Mouse (Mus musculus) testis, postnatal 14 days (tissue): ENCODE measurements at regions not wholly inside any gene's neighbourhood (a gene's known extent, or its start where the extent isn't known, plus 50 kb on each side); places are given as distances from the start of the nearest gene placed in this dataset.

Experiments used
- DNase-seq: peaks from one replicate; pipeline ENCODE4 v3.0.0; 2021; ENCODE audit warnings: low spot score

DNA sequence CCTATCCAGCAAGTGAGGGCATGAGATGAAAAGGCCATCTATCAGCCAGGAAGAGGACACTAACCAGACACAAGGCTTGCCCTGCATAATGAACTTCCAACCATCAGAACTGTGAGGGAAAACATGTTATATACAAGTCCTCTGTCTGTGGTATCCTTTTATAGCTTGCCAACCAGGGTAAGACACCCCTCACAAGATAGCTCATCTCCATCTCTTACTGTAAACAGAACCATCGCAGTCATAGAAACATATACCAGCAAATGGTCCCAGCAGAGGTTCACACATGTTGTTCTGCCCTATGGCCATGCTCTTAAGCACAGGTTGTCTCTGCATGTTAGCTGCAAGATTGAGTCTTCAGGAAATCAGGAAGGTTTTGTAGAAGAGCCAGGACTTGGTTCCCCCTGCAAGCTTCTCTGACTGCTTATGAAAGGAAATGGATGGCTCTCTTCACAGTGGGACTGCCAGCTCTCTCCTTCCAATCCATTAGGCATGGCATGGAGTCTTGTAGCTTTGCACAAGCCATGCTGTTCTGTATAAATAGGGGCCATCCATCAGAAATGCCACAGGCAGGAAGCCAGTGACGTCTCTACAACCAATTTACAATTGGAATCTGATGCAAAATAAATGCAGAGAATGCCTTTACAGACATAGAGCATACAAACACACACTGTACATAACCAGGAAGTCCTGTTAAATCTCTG is 1514.0 kb upstream of the Lrrc6 start:
- no peak for DNase-seq

DNA sequence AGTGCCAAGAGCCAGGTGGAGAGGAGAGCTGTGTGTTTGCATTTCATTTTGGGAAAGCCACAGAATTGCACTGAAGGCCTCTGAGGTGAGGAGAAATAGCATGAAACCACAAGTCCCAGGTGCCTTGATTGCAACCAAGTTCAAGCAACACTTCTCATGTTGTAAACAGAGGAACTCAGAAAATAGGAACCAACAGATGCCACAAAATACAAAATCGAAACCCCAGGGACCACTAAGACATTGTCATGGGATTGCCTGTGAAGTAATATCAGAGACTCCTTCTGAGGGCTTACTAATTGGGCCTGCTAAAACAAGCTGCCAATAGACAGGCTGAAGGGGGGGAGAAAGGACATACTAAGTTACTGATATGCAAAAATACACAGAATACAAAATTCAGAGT is 1510.5 kb upstream of the Lrrc6 start:
- DNase-seq = no peak

DNA sequence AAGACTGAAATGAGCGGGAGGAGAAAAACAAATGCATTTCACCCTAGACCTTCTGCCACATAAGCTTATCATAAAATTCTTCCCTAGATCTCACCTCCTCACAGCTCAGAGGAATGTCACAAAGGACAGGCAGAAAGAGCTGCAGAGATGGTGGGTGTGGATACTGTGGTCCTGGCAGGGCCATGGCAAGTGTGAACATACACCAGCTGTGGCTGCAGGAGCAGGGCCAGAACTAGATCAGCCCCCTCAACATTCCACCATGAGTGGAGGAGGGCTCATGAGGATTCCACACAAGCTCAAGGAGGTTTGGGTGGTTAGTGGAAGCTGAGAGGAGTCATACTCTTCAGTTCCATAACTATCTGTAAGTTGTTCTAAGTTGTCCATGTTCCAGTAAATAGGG is 1509.5 kb upstream of the Lrrc6 start:
- DNase-seq = no peak

DNA sequence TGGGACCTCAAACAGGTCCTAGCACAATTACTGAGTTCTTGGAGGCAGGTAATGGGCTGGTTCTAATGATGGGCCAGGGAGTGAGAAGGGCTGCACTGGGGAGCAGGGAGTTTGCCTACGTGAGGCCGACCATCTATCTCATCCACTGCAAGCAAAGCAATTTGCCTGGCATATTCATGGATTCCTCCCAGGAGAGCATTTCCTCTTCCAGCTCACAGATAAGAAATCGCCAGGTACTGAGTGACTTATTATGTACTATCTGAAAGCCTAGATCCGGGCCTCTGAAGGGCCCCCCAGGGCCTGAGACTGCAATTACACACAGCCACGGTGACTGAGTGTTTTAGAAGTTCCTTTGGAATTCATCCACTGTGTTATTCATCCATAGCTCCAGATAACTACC is 1504.1 kb upstream of the Lrrc6 start:
- no peak for DNase-seq

DNA sequence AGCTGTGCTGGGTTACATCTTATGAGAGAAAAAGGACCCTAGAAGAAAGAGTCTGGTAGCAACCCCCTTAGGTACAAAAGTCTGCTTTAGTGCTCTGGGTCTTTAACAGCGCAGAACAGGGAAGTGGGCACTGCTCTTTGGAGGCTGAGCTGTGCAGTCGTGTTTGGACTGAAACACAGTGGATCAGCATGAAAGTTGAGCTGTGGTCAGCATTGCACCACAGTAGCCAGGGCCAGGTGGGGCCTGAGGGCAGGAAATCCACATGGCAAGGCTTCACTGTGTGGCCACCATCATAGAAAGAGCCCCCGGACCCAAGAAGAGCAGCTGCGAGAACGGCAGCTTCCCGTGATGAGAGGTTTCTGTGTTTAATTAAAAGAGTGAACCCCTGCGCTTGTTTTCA is 1495.8 kb upstream of the Lrrc6 start:
- DNase-seq = no peak

DNA sequence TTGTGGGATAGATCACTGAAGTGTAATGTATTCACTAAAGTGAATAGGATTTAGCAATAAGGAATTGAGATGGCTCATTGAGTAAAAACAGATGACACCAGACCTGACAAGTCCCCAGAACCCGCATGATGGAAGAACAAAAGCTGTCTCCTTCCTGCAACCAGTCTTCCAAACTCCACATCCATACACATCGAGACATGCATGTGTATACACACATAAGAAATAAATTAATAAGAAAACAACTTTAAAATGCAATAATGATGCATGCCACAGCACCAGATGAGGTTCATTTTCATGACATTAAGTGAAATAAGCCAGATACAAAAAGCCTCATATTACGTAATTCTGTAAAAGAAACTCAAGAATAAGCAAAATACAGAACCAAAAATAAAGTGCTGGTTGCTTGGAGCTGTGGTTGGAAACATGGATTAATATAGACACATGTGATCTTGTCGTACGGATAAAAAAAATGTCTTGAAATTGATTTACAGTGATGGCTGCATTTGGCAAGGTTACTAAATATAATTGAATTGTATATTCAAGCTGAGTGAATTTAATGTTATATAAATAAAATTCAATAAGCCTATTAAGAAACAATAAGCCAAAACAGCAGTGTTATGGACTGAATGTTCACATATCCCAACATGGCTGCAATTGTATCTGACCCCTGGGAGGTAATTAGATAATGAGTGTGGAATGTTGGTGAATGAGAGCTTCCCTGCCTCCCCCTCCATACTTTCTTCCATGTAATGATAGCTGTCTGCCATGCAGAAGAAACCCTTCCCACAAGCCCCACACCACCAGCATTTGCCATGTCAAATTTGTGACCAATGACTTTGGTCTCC is 1488.9 kb upstream of the Lrrc6 start:
- no peak for DNase-seq

DNA sequence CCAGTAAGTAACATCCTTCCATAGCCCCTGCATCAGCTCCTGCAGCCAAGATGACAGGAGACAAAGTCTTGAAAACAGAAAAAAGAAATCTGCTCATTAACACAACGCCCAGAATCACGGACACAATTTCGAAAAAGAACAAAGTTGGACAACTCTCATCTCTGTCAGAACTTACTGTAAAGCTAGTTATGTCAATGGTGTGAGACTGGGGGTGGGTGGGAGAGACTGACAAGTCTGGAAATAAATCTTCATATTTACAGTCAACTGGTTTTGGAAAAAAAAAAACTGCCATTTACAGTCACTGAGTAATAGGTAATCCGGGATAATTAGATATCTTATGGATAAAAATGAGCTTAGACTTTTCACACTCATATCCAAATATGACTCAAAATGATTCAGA is 1487.2 kb upstream of the Lrrc6 start:
- no peak for DNase-seq

DNA sequence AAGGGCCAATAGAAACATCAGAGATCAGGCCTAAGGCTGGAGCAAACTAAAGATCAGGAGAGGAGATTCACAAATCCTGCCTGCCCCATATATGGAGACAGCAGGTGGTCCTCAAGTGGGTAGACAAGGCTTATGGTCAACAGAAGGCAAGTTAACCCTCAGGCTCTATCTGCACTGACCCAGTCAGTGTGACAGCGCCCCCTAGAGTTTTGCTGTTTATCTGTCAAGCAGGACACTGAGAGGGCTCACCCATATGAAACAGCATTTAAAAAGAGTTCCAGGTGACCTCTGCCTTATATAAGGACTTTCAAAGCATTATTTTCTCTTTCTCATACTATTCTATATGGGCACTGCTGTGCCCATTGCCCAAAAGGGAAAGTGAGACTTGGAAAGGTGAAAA is 1482.5 kb upstream of the Lrrc6 start:
- no peak for DNase-seq

DNA sequence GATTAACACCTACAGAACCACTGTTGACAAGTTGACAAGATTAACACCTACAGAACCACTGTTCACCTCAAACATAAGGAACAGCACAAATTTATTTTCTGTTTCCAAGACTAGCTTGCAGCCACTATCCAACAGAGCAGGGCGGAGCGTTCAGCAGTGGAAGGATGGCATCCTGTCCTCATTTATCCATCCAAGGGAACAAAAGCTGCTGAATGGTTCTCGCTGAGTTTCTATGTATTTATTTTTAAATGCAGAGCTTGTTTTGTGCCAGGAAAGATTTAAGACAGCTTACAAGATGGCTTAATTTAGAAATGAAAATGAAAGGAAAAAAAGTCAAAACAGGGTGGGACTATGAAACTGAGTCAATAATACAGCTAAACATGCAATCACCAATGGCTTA is 1481.2 kb upstream of the Lrrc6 start:
- no peak for DNase-seq

DNA sequence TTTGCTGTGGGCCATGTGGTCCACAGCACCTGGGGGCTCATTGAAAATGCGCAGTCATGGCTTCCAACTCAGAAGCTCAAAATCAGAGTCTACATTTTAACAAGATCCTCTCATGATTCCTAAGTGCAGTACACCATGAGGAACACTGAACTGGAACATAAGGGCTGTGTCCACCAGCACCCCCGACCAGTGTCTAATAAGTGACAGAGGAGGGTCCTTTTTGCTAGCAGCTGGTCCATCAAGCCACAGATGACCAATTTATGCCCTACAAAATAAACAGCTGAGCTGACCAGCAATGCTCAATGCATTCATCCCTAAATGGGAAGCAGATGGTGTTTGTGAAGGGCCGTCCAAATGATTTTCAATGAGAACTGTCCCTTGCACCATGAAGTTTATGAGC is 1478.7 kb upstream of the Lrrc6 start:
- no peak for DNase-seq

DNA sequence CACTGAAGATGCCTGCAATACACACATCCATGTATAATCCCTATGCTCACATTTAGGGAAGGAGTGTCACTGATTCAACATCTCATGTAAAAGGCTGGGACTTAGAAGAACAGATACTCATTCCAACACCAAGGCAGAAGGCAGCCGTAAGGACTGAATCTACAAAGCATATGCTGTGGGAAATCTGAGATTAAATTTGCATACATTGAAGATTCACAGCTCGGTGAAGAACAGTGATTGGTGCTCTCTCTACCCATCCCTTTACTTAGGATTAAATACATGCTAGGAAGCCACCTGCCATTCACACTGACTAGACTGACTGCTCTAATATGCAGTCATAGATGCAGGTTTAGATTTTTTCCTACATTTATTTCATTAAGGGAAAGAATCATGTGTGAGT is 1476.5 kb upstream of the Lrrc6 start:
- DNase-seq = no peak

DNA sequence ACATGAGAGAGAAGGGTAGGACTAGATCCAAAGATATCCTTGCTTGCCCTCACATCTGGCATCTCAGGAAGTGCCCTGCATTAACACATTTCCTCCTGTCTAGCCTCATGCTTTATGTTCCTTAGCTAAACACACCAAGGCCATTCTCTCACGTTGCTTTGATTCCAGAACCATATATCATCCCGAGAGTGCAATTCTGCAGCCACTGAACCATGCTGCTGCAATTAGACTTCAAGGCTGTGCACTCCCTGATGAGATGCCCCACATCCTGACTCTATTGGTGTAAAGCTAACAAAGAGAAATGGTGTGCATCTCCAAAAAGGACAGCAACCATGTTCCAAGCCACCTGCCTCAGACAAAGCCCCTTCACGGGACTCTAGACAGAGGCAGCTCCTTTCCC is 1471.3 kb upstream of the Lrrc6 start:
- no peak for DNase-seq

DNA sequence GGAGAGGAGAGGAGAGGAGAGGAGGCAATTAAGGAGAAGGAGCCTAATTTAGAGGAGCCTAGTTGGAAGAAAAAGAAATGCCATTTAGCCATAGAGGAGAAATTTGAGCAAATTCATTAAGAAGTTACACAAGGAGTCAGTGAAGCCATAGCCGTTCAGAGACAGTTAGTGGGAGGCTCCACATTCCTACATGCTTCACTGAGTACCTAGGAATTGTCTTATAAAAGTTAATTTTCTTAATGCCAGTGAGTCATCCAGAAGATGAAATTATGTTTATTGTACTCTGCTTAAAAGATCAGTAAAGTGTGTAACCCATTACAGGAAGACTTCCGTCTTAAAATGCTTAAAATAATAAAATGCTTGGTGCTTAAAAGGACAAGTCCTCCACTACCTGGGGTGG is 1453.5 kb upstream of the Lrrc6 start:
- DNase-seq = no peak

DNA sequence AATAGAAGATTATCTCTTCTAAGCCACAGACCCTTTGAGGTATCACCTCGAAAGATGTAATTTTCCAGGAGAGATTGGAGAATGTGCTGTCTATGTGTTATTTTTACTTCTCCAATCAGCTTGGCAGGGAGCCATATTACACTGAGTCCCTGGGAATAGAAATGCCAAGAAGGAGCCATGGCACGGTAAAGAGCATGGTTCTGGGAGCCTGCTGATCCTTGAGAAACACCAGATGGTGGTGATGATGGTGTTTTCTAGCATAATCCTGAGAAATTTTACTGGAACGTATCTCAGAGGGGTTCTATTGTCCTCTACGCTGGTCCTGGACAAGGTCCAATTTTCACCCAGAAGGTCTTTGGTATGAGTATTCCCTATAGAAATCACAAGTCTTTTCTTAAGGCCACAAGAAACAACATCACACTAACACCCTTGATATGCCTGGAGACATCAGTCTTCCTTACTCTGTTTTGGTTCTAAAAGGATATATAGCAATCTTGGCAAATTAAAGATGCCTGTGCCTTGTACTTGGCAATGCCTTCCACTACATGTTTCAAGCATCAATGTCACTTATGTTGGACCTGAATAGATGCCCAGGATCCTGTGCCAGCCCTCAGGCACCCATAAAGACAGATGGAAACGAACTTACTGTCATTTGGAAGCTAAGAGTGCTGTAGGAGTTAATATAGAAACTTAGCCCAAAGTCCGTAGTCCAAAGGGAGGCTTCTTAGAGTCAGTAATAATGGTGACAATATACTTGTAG is 1449.8 kb upstream of the Lrrc6 start:
- no peak for DNase-seq

DNA sequence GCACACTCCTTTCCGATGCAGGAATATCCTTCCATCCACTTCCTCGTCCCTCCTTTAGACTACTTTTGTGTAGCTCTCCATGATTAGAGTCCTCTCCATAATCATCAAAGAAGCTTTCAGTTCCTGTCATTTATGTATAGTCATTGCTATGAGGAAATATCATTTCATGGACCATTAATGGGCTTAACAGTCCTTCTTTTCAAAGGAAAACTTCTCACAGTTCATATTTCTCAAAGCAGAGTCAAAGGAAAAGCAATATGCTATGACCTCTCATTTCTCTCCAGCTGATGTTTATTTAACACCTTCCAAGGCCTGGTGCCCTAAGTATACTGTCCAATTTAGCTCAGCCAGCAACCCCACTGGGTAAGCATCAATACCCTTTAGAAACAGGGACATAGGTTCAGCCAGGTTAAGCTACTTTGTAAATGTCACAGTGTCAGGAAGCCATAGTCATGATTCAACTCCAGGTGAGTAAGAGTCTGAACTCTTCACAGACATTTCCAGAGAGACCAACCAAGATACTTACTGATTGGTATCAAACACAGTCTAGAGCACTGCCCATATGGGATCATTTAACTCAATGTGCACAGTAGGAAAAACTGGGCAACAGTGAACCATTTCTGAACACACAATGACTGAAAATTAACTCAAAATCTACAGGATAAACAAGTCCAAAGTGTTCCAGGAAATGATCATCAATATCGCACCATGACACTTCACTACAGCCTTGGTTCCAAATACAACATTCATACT is 1443.8 kb upstream of the Lrrc6 start:
- DNase-seq = no peak

DNA sequence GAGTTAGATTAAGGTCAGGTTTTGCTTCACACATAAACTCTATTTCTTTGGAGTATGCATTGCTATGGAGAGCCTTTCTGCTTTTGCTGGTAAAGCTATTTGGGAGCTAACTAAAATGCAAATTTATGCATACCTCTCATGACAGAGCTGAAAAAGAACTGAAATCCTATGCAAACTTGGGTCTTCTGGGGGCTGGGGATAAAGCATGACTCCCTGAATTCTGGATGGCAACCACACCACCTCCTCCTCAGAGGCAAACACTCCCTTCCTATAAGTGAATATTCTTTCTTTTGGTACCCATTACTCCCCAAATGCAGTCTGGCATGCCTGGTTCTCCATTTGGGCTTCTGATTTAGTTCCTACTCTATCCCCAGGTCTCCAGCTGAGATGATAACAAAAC is 1442.3 kb upstream of the Lrrc6 start:
- no peak for DNase-seq

DNA sequence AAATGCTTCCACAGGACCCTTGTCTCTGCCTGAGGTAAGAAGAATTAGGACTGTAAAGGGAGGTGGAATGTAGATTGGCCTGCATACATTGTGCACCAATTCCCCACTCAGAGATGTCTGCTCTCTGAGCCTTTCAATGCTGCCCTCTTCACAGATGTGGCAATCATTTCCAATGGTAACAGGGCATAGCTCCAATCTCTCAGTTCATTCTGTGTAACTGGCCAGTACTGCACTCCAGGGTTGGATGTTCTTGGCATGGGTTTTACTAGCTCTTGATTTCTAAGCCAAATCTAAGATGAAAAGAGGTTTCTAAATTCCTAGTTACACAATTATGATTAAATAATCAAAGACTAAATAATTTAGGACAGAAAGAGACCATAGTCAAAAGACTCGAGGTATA is 1439.8 kb upstream of the Lrrc6 start:
- no peak for DNase-seq

DNA sequence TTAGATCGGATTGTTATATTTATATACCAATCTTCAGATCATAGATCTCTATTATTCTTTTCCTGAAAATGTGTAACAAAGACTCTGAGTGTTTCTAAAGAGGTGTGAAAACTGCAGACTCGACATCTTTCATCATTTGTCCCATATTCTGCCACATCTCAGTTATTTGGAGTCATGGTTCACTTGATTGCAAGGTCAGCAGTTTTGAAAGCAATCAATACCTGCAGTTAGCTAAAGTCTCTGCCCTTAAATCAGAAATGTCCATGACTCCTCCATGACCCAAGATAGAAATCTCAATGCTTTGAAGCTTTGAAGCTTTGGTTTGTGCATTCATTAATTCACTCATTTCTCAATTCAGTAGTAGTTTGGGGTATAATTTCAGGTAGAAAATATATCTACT is 1424.2 kb upstream of the Lrrc6 start:
- DNase-seq = no peak

DNA sequence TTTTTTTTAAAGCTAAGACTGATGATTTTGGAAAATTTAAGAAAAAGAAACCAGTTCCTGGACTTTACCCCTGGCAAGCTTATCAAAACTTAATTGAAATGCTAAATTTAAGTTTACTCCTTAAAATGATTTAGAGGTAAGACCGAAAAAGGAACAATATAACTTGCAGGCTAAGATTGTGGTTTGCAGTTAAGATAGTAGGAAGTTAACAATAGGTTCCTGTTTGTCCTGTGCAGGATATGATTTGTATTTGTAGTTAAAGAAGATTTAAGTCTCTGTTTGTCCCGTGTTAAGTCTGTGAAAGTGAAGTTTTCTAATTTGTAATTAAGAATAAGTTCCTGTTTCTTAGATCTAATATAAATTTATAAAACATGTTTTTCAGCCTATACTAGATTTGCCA is 1406.3 kb upstream of the Lrrc6 start:
- DNase-seq = no peak

DNA sequence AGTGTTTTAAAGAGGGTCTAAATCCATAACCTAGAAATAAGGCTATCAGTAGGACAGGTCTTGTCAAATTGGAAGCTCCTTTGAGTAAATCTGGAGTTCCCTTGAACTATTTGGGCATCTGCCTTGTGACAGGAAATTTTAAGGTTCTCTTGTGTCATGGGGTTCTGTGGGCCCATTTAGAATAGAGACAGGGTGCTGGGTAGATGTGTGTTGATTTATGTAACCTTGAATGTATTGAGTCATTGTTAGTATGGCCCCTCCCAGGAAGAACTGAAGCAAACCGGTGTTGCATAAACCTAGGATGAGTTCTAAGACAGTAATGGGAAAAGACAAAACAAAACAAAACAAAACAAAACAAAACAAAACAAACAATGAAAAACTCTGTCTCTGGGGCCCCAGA is 1404.6 kb upstream of the Lrrc6 start:
- DNase-seq = no peak

DNA sequence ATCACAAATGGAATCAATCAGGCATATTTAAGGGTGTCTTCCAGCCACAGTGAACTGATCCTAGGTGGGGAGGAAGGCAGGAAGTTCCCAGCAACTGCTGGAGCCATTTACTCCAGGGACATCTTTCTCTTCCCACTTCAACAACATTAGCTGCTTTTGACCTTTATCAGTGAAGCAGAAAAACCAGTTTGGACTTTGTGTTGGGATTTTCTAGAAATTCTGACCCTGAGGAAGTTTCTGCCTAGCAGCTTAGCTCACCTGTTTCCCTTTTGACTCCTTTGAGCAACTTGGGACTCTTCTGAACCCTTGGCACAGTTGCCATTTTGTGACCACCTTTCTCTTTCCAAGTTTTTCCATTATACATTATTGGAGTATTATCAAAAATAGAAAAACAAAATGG is 1403.9 kb upstream of the Lrrc6 start:
- DNase-seq = no peak

DNA sequence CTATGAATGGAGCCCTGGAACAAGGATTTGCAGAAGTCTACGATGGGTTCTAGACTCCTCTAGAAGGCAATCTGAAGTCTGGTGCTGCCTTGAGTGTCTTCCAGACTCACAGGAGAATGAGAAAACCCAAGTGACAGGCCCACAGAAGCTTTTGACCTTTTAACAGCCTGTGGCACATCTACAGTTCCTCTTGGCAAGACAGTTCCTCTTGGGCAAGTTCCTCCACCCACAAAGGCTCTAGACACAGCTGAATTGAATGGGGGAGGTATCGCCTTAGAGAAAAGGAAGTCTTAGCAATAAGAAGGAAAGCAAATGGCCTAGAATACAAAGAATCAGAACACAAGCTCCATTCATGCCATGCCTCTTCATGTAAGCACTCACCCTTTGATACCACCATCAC is 1402.3 kb upstream of the Lrrc6 start:
- DNase-seq = no peak
